Mouse (Mus musculus) neural tube, embryonic 14.5 days (tissue): ENCODE results near the gene Grxcr1. TPM values are rescaled to one million over a fixed set of nuclear protein-coding genes. Genes with fewer than 3 reads are reported as not detected.

Experiments used
- ATAC-seq: fragments of 200-750 bp; cut with Nextera tagmentation; 2 replicates; pipeline ENCODE4 v1.8.0; 2017; ENCODE audit warnings: low read depth, mild to moderate bottlenecking, moderate TSS enrichment, moderate library complexity
- H3K27ac ChIP-seq: fragments of 300-500 bp; sonication (generic); 2 replicates; pipeline ENCODE4 v1.5.1; 2014; ENCODE audit warnings: low read depth, mild to moderate bottlenecking, control low read depth, low read length, moderate library complexity, mixed read lengths
- H3K27me3 ChIP-seq: fragments of 300-500 bp; sonication (generic); 2 replicates; pipeline ENCODE4 v1.6.1; 2014; ENCODE audit warnings: low read length; ENCODE audit not compliant: control insufficient read depth, insufficient read depth
- H3K36me3 ChIP-seq: fragments of 300-500 bp; sonication (generic); 2 replicates; pipeline ENCODE4 v1.6.1; 2014; ENCODE audit warnings: low read length, mixed read lengths; ENCODE audit not compliant: control insufficient read depth, insufficient read depth
- H3K4me1 ChIP-seq: fragments of 300-500 bp; sonication (generic); 2 replicates; pipeline ENCODE4 v1.6.1; 2014; ENCODE audit warnings: low read length; ENCODE audit not compliant: control insufficient read depth, insufficient read depth
- H3K4me2 ChIP-seq: fragments of 300-500 bp; sonication (generic); 2 replicates; pipeline ENCODE4 v1.6.1; 2014; ENCODE audit warnings: mild to moderate bottlenecking, low read depth, low read length, control low read depth
- H3K4me3 ChIP-seq: fragments of 300-500 bp; sonication (generic); 2 replicates; pipeline ENCODE4 v1.5.1; 2014; ENCODE audit warnings: low read depth, low read length, control low read depth, mixed read lengths
- H3K9ac ChIP-seq: fragments of 300-500 bp; sonication (generic); replicated peaks from 2 replicates; pipeline ENCODE4 v1.6.1; 2014; ENCODE audit warnings: low read depth, mild to moderate bottlenecking, control low read depth, low read length, mixed read lengths
- H3K9me3 ChIP-seq: fragments of 300-500 bp; sonication (generic); 2 replicates; pipeline ENCODE4 v1.6.1; 2016; ENCODE audit warnings: low read length; ENCODE audit not compliant: control insufficient read depth
- WGBS: fragments of 180-500 bp; shearing (Covaris S2); extraction: QIAGEN DNeasy Blood & Tissue Kit; methylation state at CpG from one replicate; pipeline ENCODE4 v1.1.7; 2014; 5-methylcytosine and 5-hydroxymethylcytosine counted together
- polyA plus RNA-seq: library from polyadenylated mRNA; unstranded; fragments of >200 nt; fragmentation: Nextera tagmentation; extraction: Ambion mirVana; gene quantifications from 2 replicates; pipeline ENCODE4 v1.2.1, GENCODE M21; 2014

The Grxcr1 gene
- polyA plus RNA-seq, 1 experiment from 2014 or later, result not detected

DNA sequence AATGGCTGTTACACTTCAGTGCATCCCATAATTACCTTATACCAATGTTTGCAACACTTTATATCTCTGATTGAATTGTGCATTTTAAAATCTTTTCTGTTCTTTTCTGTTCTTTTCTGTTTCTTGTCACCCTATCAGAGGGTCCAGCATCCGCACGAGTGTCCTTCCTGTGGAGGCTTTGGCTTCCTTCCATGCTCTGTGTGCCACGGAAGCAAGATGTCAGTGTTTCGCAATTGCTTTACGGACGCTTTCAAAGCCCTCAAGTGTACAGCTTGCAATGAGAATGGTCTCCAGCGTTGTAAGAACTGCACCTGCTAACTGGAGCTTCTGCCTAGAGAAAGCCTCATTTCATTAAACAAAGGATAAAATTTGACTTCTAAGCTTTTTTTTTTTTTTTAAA, 134.3 kb downstream of the Grxcr1 start:
- ATAC-seq, result no peak
- H3K27ac ChIP-seq, result no peak overlapping the region
- H3K4me1 ChIP-seq, result no peaks in the 10 kb centered on the region
- no peak overlapping the region for H3K9ac ChIP-seq
- WGBS, result 85% methylated on average over 7 of the region's 7 CpGs
- no peak overlapping the region for H3K4me2 ChIP-seq
- no peaks in the 10 kb centered on the region for H3K9me3 ChIP-seq
- H3K4me3 ChIP-seq, result no peak overlapping the region
- no peaks in the 10 kb centered on the region for H3K27me3 ChIP-seq
- no peaks in the 10 kb centered on the region for H3K36me3 ChIP-seq

Other genes starting within 250 kb of the Grxcr1 start
- gene Atp8a1, start 184.4 kb upstream of the Grxcr1 start, polyA plus RNA-seq, result 72.6 and 81.5 TPM in 2 replicates
- gene Gm5108, start 90.2 kb upstream of the Grxcr1 start, polyA plus RNA-seq, result not detected in 2 replicates
- not detected in 2 replicates for gene Gm21905, start 85.4 kb upstream of the Grxcr1 start, polyA plus RNA-seq